Mouse (Mus musculus): Measurements from ENCODE around the gene Bcl3.

The Bcl3 gene

GRCm38 (mm10) chr7:19769001-19769400 lies 53.6 kb downstream of the Bcl3 start:
- no peak for DNase-seq (ENCODE audit: low spot score)

DNA sequence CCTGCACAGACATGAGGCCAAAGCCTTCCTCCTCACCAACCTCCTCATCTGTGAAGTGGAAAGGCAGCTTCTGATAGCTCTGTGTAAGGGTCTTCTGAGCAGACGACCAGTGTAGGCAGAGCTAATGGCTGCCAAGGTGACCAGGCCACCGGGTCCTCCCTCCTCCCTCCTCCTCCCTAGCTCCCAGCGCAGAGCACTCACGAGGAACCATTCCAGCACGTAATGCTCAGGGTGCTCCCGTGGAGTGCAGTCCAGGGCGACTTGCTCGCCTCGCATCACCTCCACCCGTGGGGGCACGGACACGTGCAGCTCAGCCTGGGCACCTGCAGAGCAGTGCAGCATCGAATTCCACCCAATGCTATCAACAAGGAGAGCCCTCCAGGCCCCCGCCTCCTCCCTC lies 54.3 kb downstream of the Bcl3 start:
- DNase-seq (ENCODE audit: low spot score) = no peak

- no peak for DNase-seq (ENCODE audit: low spot score)
Measured at GRCm38 (mm10) chr7:19764581-19764980, 58.0 kb downstream of the Bcl3 start.

DNA sequence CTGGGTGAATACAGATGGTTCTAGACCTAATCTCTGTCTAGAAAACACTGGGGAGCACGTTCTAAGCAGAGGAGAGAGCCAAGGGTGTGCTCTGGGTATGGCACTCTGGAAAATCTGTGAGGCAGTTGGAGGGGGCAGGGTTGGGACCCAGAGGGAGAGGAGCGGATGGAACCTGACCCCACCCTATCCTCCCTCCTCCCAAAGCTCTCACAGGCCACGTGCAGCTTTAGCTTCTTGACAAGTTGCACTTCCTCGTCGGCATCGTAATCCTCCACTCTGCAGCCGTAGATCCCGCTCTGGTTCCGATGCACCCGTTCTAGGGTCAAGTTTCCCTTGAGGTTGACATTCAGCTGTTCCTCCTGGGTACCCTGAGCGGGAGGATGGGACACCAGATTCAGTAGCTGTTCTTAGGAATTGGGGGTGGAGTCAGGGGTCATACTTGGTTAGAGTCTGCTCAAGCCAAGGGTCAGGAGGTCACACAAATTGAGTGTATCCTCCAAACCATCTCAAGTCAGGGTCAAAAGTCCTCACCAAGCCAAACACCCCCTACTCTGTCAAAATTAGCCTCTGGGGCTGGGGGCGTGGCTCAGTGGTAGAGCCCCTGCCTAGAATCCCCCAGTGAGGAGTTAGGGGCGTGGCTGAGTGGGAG lies 58.6 kb downstream of the Bcl3 start:
- DNase-seq (ENCODE audit: low spot score) = no peak

GRCm38 (mm10) chr7:19762283-19762682 lies 60.3 kb downstream of the Bcl3 start:
- DNase-seq (ENCODE audit: low spot score) = no peak

GRCm38 (mm10) chr7:19760021-19760420 lies 62.5 kb downstream of the Bcl3 start:
- no peak for DNase-seq (ENCODE audit: low spot score)

GRCm38 (mm10) chr7:19758623-19759022 lies 63.9 kb downstream of the Bcl3 start:
- DNase-seq (ENCODE audit: low spot score) = no peak
